Mouse (Mus musculus) MEL (cell line): ENCODE data around the gene Urgcp. TPM values are rescaled to one million over a fixed set of nuclear protein-coding genes. Genes with fewer than 3 reads are reported as not detected.

Experiments
- DNase-seq: peaks from one replicate; pipeline ENCODE4 v3.0.0; 2011; ENCODE audit warnings: low read depth, low spot score
- H3K27ac ChIP-seq: 2 replicates; pipeline ENCODE4 v1.5.1; 2012; ENCODE audit warnings: low read depth, mild to moderate bottlenecking, control low read depth, low read length, moderate library complexity; ENCODE audit not compliant: control insufficient read depth
- H3K27me3 ChIP-seq, 2 experiments: fragments of 150-350 bp in 1 of 2; sonication (generic) in 1 of 2; 2 replicates each; pipeline ENCODE4 v1.6.1; 2012; ENCODE audit warnings: low read length in 2 of 2, mild to moderate bottlenecking in 2 of 2, improper control_type of control experiment in 1 of 2, moderate library complexity in 1 of 2; ENCODE audit not compliant: insufficient read depth in 2 of 2, control insufficient read depth in 1 of 2
- H3K36me3 ChIP-seq, 2 experiments: 2 replicates each; pipeline ENCODE4 v1.6.1; 2012 to 2014; ENCODE audit warnings: low read length in 2 of 2, improper control_type of control experiment in 1 of 2, inconsistent platforms in 1 of 2, mild to moderate bottlenecking in 1 of 2; ENCODE audit not compliant: insufficient read depth in 2 of 2, control insufficient read depth in 1 of 2
- H3K4me1 ChIP-seq, 2 experiments: fragments of 150-350 bp in 1 of 2; sonication (generic) in 1 of 2; 2 replicates each; pipeline ENCODE4 v1.6.1; 2012; ENCODE audit warnings: low read length in 2 of 2, improper control_type of control experiment in 1 of 2, mild to moderate bottlenecking in 1 of 2; ENCODE audit not compliant: insufficient read depth in 2 of 2, control insufficient read depth in 1 of 2
- H3K4me3 ChIP-seq, 2 experiments: fragments of 150-350 bp in 1 of 2; sonication (generic) in 1 of 2; 2 replicates each; pipeline ENCODE4 v1.5.1; 2012; ENCODE audit warnings: low read depth in 2 of 2, low read length in 2 of 2, mild to moderate bottlenecking in 2 of 2, moderate library complexity in 2 of 2, control low read depth in 1 of 2, improper control_type of control experiment in 1 of 2; ENCODE audit not compliant: control insufficient read depth in 1 of 2, insufficient read depth in 1 of 2
- H3K79me2 ChIP-seq: 2 replicates; pipeline ENCODE4 v1.6.1; 2012; ENCODE audit warnings: mild to moderate bottlenecking, low read length, moderate library complexity; ENCODE audit not compliant: control insufficient read depth, poor library complexity, insufficient read depth
- H3K9ac ChIP-seq: 2 replicates; pipeline ENCODE4 v1.6.1; 2012; ENCODE audit warnings: low read depth, mild to moderate bottlenecking, control low read depth, low read length, moderate library complexity; ENCODE audit not compliant: control insufficient read depth, poor library complexity, severe bottlenecking
- H3K9me3 ChIP-seq: fragments of 150-350 bp; sonication (generic); replicated peaks from 2 replicates; pipeline ENCODE4 v1.6.1; 2012; ENCODE audit warnings: mild to moderate bottlenecking, low read length, improper control_type of control experiment, moderate library complexity; ENCODE audit not compliant: insufficient read depth
- BHLHE40 ChIP-seq: IDR thresholded peaks from 2 replicates; pipeline ENCODE4 v1.6.1; 2012; ENCODE audit warnings: low read depth, mild to moderate bottlenecking, inconsistent platforms, low read length, improper control_type of control experiment, borderline replicate concordance
- CHD2 ChIP-seq: IDR thresholded peaks from 2 replicates; pipeline ENCODE4 v1.6.1; 2011; ENCODE audit warnings: low read length, improper control_type of control experiment
- CTCF ChIP-seq, 3 experiments: IDR thresholded peaks in 2 of 3; conservative IDR thresholded peaks in 1 of 3; 2 replicates each; pipeline ENCODE4 v1.5.1; 2011 to 2012; ENCODE audit warnings: low read length in 3 of 3, low read depth in 2 of 3, mild to moderate bottlenecking in 2 of 3, improper control_type of control experiment in 1 of 3, inconsistent platforms in 1 of 3, mixed read lengths in 1 of 3, moderate library complexity in 1 of 3; ENCODE audit not compliant: control insufficient read depth in 1 of 3, insufficient read depth in 1 of 3, poor library complexity in 1 of 3, severe bottlenecking in 1 of 3
- E2F4 ChIP-seq: IDR thresholded peaks from 2 replicates; pipeline ENCODE4 v1.6.1; 2011; ENCODE audit warnings: low read depth, low read length, improper control_type of control experiment, borderline replicate concordance
- EP300 ChIP-seq, 2 experiments: IDR thresholded peaks; 2 replicates each; pipeline ENCODE4 v1.6.1; 2011; ENCODE audit warnings: improper control_type of control experiment in 2 of 2, low read length in 2 of 2, low read depth in 1 of 2, mild to moderate bottlenecking in 1 of 2
- GABPA ChIP-seq: IDR thresholded peaks from 2 replicates; pipeline ENCODE4 v1.6.1; 2012; ENCODE audit warnings: low read depth, mild to moderate bottlenecking, inconsistent platforms, low read length, improper control_type of control experiment, moderate library complexity
- HCFC1 ChIP-seq: IDR thresholded peaks from 2 replicates; pipeline ENCODE4 v1.6.1; 2012; ENCODE audit warnings: low read depth, mild to moderate bottlenecking, inconsistent platforms, low read length, improper control_type of control experiment, moderate library complexity
- JUND ChIP-seq: IDR thresholded peaks from 2 replicates; pipeline ENCODE4 v1.6.1; 2011; ENCODE audit warnings: low read depth, mild to moderate bottlenecking, improper control_type of control experiment, low read length
- MEF2A ChIP-seq: IDR thresholded peaks from 2 replicates; pipeline ENCODE4 v1.6.1; 2014; ENCODE audit warnings: low read depth, mild to moderate bottlenecking, inconsistent platforms, low read length, improper control_type of control experiment; ENCODE audit not compliant: poor library complexity, insufficient replicate concordance, severe bottlenecking; ENCODE audit errors: extremely low read depth
- MXI1 ChIP-seq: IDR thresholded peaks from 2 replicates; pipeline ENCODE4 v1.6.1; 2011; ENCODE audit warnings: mild to moderate bottlenecking, low read depth, low read length, improper control_type of control experiment
- MYC ChIP-seq: IDR thresholded peaks from 2 replicates; pipeline ENCODE4 v1.6.1; 2011; ENCODE audit warnings: low read depth, mild to moderate bottlenecking, low read length, improper control_type of control experiment, moderate library complexity
- NRF1 ChIP-seq: IDR thresholded peaks from 2 replicates; pipeline ENCODE4 v1.6.1; 2014; ENCODE audit warnings: low read depth, mild to moderate bottlenecking, inconsistent platforms, low read length, improper control_type of control experiment, moderate library complexity; ENCODE audit not compliant: poor library complexity, insufficient read depth, severe bottlenecking
- POLR2A ChIP-seq, 2 experiments: IDR thresholded peaks; 2 replicates each; pipeline ENCODE4 v1.6.1; 2011 to 2012; ENCODE audit warnings: low read length in 2 of 2, mild to moderate bottlenecking in 2 of 2, control low read depth in 1 of 2, improper control_type of control experiment in 1 of 2, low read depth in 1 of 2, moderate library complexity in 1 of 2; ENCODE audit not compliant: control insufficient read depth in 1 of 2, insufficient read depth in 1 of 2, poor library complexity in 1 of 2
- POLR2AphosphoS2 ChIP-seq: IDR thresholded peaks from 2 replicates; pipeline ENCODE4 v1.6.1; 2011; ENCODE audit warnings: low read length, improper control_type of control experiment
- POLR2AphosphoS5 ChIP-seq: IDR thresholded peaks from 2 replicates; pipeline ENCODE4 v1.6.1; 2012; ENCODE audit warnings: low read depth, borderline replicate concordance, mild to moderate bottlenecking, inconsistent platforms, low read length, moderate library complexity, mixed read lengths
- RCOR1 ChIP-seq: IDR thresholded peaks from 2 replicates; pipeline ENCODE4 v1.6.1; 2012; ENCODE audit warnings: low read depth, mild to moderate bottlenecking, inconsistent platforms, low read length, improper control_type of control experiment
- SIN3A ChIP-seq: IDR thresholded peaks from 2 replicates; pipeline ENCODE4 v1.6.1; 2012; ENCODE audit warnings: low read length, improper control_type of control experiment, inconsistent platforms
- SMC3 ChIP-seq: IDR thresholded peaks from 2 replicates; pipeline ENCODE4 v1.6.1; 2011; ENCODE audit warnings: low read depth, low read length, improper control_type of control experiment
- USF1 ChIP-seq: IDR thresholded peaks from 2 replicates; pipeline ENCODE4 v1.6.1; 2014; ENCODE audit warnings: low read depth, mild to moderate bottlenecking, inconsistent platforms, low read length, improper control_type of control experiment, moderate library complexity
- USF2 ChIP-seq, 2 experiments: IDR thresholded peaks; 2 replicates each; pipeline ENCODE4 v1.6.1; 2011 to 2012; ENCODE audit warnings: improper control_type of control experiment in 2 of 2, low read length in 2 of 2, borderline replicate concordance in 1 of 2, inconsistent platforms in 1 of 2, low read depth in 1 of 2, mild to moderate bottlenecking in 1 of 2; ENCODE audit not compliant: insufficient read depth in 1 of 2
- ZC3H11A ChIP-seq: IDR thresholded peaks from 2 replicates; pipeline ENCODE4 v1.6.1; 2012; ENCODE audit warnings: low read depth, mild to moderate bottlenecking, inconsistent platforms, low read length, improper control_type of control experiment
- ZMIZ1 ChIP-seq: IDR thresholded peaks from 2 replicates; pipeline ENCODE4 v1.6.1; 2012; ENCODE audit warnings: low read depth, mild to moderate bottlenecking, inconsistent platforms, low read length, improper control_type of control experiment, moderate library complexity
- ZNF384 ChIP-seq: IDR thresholded peaks from 2 replicates; pipeline ENCODE4 v1.6.1; 2012; ENCODE audit warnings: low read depth, mild to moderate bottlenecking, inconsistent platforms, low read length, improper control_type of control experiment
- polyA plus RNA-seq, 2 experiments: library from polyadenylated mRNA; stranded (reverse) in 1 of 2; unstranded in 1 of 2; fragments of >175 nt in 1 of 2; fragments of >200 nt in 1 of 2; gene quantifications; 2 replicates each; pipeline versions ENCODE4 v1.2.1 to v1.2.4; 2012; ENCODE audit warnings: low replicate concordance in 2 of 2, low read depth in 1 of 2; ENCODE audit not compliant: insufficient read length in 2 of 2, insufficient read depth in 1 of 2, missing spikeins in 1 of 2
- total RNA-seq: library from RNA; depleted of rRNA; stranded (reverse); fragments of 300-350 nt; gene quantifications from 2 replicates; pipeline ENCODE4 v1.2.3, GENCODE M21; 2012

Urgcp gene
- total and polyA plus RNA-seq, 3 experiments = 19.5 to 34.9 (median 29.2) TPM

DNA sequence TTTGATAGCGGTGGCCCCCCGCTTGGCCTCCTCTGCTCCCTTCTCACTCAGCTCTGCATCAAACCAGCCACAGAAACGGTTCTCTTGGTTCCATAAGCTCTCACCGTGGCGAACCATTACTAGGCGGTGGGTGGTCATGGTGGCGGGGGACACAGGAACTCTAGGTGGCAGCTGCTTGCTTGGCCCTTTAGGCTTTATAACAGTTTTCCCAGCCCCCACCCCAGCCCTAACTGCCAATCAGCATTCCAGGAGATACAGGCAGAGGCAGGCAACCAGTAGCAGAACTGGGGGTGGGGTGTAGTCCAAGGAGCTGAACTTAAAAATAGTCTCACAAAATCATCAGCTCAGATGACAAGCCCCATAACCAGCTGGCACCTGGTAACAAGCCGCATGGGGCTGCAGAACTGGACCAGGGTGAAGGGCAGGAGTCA is 41.4 kb upstream of the Urgcp start, which contains the start of gene Pgam2:
Gene Pgam2, minus strand, starts transcription at position 183 of the 431 bp plus-strand sequence.
- Histone ChIP-seq H3K4me1 (peaks cover 20 to 35% of the 10 kb centered on the region in 2 experiments), H3K27me3 (no peaks in the 10 kb centered on the region), H3K79me2 (no peaks in the 10 kb centered on the region), H3K4me3 (no peak within 1 kb of the TSS), H3K9ac (no peak within 1 kb of the TSS), H3K9me3 (no peaks in the 10 kb centered on the region), H3K36me3 (peaks cover 0 to 22% of the 10 kb centered on the region in 2 experiments; a peak in 3 of 4 replicates), H3K27ac (no peak within 1 kb of the TSS)
- TF ChIP-seq HCFC1 = no peak
- no peak for TF ChIP-seq E2F4
- no peak for TF ChIP-seq MYC
- TF ChIP-seq SIN3A = no peak
- no peak for TF ChIP-seq GABPA
- no peak for TF ChIP-seq POLR2AphosphoS5
- no peak for TF ChIP-seq NRF1
- TF ChIP-seq EP300 (IDR thresholded peaks at IDR 0.05; ENCODE audit: low read depth in 1 of 2, low read length in 2 of 2) = no peak
- no peak for TF ChIP-seq MXI1
- TF ChIP-seq ZC3H11A = no peak
- no peak for TF ChIP-seq BHLHE40
- TF ChIP-seq ZNF384 = no peak
- no peak for TF ChIP-seq JUND
- TF ChIP-seq CTCF (IDR thresholded peaks at IDR 0.05 in 2 of 3, conservative IDR thresholded peaks at IDR 0.05 in 1 of 3; ENCODE audit: control insufficient read depth in 1 of 3, insufficient read depth in 1 of 3, low read depth in 2 of 3, low read length in 3 of 3, poor library complexity in 1 of 3, severe bottlenecking in 1 of 3) = no peak
- no peak for TF ChIP-seq USF2 (IDR thresholded peaks at IDR 0.05; ENCODE audit: borderline replicate concordance in 1 of 2, insufficient read depth in 1 of 2, low read depth in 1 of 2, low read length in 2 of 2)
- TF ChIP-seq ZMIZ1 = no peak
- no peak for TF ChIP-seq RCOR1
- no peak for TF ChIP-seq CHD2
- TF ChIP-seq SMC3 = no peak
- no peak for TF ChIP-seq POLR2A (IDR thresholded peaks at IDR 0.05; ENCODE audit: control insufficient read depth in 1 of 2, insufficient read depth in 1 of 2, low read depth in 1 of 2, low read length in 2 of 2, poor library complexity in 1 of 2)
- DNase-seq = peak; percentile 28

DNA sequence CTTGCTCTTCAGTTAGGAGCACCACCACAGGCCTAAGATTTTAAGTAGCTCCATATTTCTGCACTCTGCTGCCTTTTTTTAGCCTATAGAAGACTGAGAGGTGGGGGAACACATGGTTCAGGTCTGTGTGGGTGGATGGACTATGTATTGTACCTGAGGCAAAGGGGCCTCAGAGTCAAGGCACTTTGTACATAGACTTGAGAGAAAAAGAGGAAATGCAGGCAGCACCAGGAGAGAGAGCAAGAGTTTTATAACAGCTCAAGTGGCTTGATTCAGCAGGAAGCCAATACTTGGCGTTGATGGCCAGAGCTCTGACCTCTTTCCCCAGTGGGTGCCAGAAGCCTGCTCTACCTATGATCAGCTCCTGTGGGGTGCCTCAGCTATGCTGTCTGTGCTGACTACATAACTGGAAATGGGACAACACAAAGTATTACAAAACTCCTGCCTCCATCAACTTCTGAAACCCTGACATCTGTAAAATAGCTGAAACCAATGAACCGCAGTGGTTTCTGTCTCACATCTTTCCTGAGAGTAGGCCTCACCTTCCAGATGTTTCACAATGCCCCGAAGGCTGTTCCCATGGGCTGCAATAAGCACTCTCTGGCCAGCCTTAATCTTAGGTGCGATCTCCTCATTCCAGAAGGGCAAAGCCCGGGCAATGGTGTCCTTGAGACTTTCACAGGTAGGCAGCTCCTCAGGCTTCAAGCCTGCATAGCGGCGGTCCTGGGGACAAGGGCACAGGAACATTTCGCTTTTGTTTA is 40.5 kb upstream of the Urgcp start:
- Histone ChIP-seq H3K4me3 (no peak overlapping the region), H3K27ac (no peak overlapping the region), H3K9me3 (no peaks in the 10 kb centered on the region), H3K79me2 (no peaks in the 10 kb centered on the region), H3K36me3 (peaks cover 2 to 22% of the 10 kb centered on the region in 2 experiments; a peak in 3 of 4 replicates), H3K27me3 (no peaks in the 10 kb centered on the region), H3K4me1 (peaks cover 20 to 35% of the 10 kb centered on the region in 2 experiments), H3K9ac (no peak overlapping the region)
- TF ChIP-seq USF1 = no peak
- TF ChIP-seq POLR2AphosphoS2 = 0 out of 2 replicates have a peak, but pooled peaks have one; percentile 34
- no peak for TF ChIP-seq MEF2A
- peak; percentile 68 for DNase-seq
